Mouse (Mus musculus) embryonic facial prominence, embryonic 13.5 days (tissue): ENCODE data around the gene Il3. TPM values are rescaled to one million over a fixed set of nuclear protein-coding genes. Genes with fewer than 3 reads are reported as not detected.

ENCODE experiments used
- ATAC-seq: fragments of 200-750 bp; cut with Nextera tagmentation; 2 replicates; pipeline ENCODE4 v1.8.0; 2017; ENCODE audit warnings: low read depth; ENCODE audit not compliant: insufficient number of reproducible peaks, insufficient read depth, low FRiP score, low TSS enrichment
- H3K27ac ChIP-seq: fragments of 300-500 bp; sonication (generic); 2 replicates; pipeline ENCODE4 v1.5.1; 2015; ENCODE audit warnings: moderate library complexity, mild to moderate bottlenecking, inconsistent platforms
- H3K27me3 ChIP-seq: fragments of 300-500 bp; sonication (generic); 2 replicates; pipeline ENCODE4 v1.6.1; 2015; ENCODE audit warnings: mild to moderate bottlenecking, inconsistent platforms
- H3K36me3 ChIP-seq: fragments of 300-500 bp; sonication (generic); 2 replicates; pipeline ENCODE4 v1.6.1; 2015; ENCODE audit warnings: mild to moderate bottlenecking, inconsistent platforms
- H3K4me1 ChIP-seq: fragments of 300-500 bp; sonication (generic); 2 replicates; pipeline ENCODE4 v1.6.1; 2015; ENCODE audit warnings: inconsistent platforms
- H3K4me2 ChIP-seq: fragments of 300-500 bp; sonication (generic); 2 replicates; pipeline ENCODE4 v1.6.1; 2015; ENCODE audit warnings: moderate library complexity, mild to moderate bottlenecking, inconsistent platforms
- H3K4me3 ChIP-seq: fragments of 300-500 bp; sonication (generic); 2 replicates; pipeline ENCODE4 v1.5.1; 2015; ENCODE audit warnings: mild to moderate bottlenecking, inconsistent platforms
- H3K9ac ChIP-seq: fragments of 300-500 bp; sonication (generic); 2 replicates; pipeline ENCODE4 v1.6.1; 2015; ENCODE audit warnings: mild to moderate bottlenecking, inconsistent platforms
- H3K9me3 ChIP-seq: fragments of 300-500 bp; sonication (generic); 2 replicates; pipeline ENCODE4 v1.6.1; 2016; ENCODE audit warnings: inconsistent platforms
- WGBS: fragments of 180-500 bp; shearing (Covaris S2); methylation state at CpG from one replicate; pipeline ENCODE4 v1.1.7; 2015; ENCODE audit warnings: mixed read lengths; 5-methylcytosine and 5-hydroxymethylcytosine counted together
- polyA plus RNA-seq: library from polyadenylated mRNA; unstranded; fragments of >200 nt; fragmentation: Nextera tagmentation; extraction: Ambion mirVana; gene quantifications from 2 replicates; pipeline ENCODE4 v1.2.1, GENCODE M21; 2015

Gene Il3
- polyA plus RNA-seq, 1 experiment from 2014 or later, result not detected

DNA sequence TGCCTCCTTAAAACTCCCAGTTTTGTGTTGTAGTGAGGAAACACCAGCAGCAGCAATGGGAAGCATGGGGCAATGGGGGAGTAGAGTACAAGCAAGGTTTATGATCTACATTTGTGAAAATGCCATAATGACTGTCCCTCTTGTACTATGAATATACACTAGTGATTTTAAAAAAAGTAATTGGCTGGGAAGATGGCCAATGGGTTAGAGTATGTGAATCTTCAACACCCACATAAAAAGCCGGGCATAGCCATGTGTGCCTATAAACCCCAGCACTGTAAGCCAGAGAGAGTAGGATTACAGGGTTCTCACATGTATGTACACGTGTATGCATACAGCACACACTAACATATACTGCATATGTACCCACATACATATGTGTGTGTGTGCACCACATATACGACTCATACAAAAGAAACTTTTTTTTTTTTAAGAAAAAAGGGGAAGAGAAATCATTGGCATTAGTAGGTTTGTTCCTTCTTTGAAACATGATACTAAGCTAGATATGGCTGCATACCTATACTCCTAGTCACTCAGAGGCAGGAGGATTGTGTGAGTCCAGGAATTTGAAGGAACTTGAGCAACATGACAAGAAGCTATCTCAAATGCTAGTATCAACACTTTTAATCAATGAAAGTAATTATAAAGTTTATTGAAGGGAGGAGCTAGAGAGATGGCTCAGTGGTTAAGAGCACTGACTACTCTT is 2.3 kb upstream of the Il3 start:
- WGBS, result 76% methylated on average over 3 of the region's 3 CpGs
- H3K9ac ChIP-seq, result no peak overlapping the region

GRCm38 (mm10) chr11:54264542-54264941 is 2.5 kb downstream of the Il3 start:
- Histone ChIP-seq H3K9me3 (no peaks in the 10 kb centered on the region), H3K4me2 (no peak overlapping the region), H3K27me3 (no peaks in the 10 kb centered on the region), H3K27ac (no peak overlapping the region), H3K36me3 (no peaks in the 10 kb centered on the region), H3K4me1 (no peaks in the 10 kb centered on the region), H3K9ac (no peak overlapping the region), H3K4me3 (no peak overlapping the region)
- 59% methylated on average over 2 of the region's 2 CpGs for WGBS
- no peak for ATAC-seq

More for the DNA sequence above, 2.3 kb upstream of the Il3 start:
- ATAC-seq, result no peak
- no peak overlapping the region for H3K4me2 ChIP-seq
- H3K9me3 ChIP-seq, result no peaks in the 10 kb centered on the region
- H3K36me3 ChIP-seq, result no peaks in the 10 kb centered on the region
- H3K4me3 ChIP-seq, result no peak overlapping the region
- no peaks in the 10 kb centered on the region for H3K27me3 ChIP-seq
- H3K27ac ChIP-seq, result no peak overlapping the region
- H3K4me1 ChIP-seq, result no peaks in the 10 kb centered on the region

- no peaks in the 10 kb centered on the region for H3K4me1 ChIP-seq
- no peaks in the 10 kb centered on the region for H3K36me3 ChIP-seq
- H3K4me2 ChIP-seq, result no peak overlapping the region
- H3K27me3 ChIP-seq, result no peaks in the 10 kb centered on the region
- no peak overlapping the region for H3K9ac ChIP-seq
- ATAC-seq, result no peak
- 17% methylated on average over 1 of the region's 1 CpGs for WGBS
- H3K9me3 ChIP-seq, result no peaks in the 10 kb centered on the region
- H3K27ac ChIP-seq, result no peak overlapping the region
- H3K4me3 ChIP-seq, result no peak overlapping the region
These were observed 3.6 kb downstream of the Il3 start for GRCm38 (mm10) chr11:54263405-54264031.

- no peaks in the 10 kb centered on the region for H3K36me3 ChIP-seq
- 43% methylated on average over 3 of the region's 3 CpGs for WGBS
- no peaks in the 10 kb centered on the region for H3K9me3 ChIP-seq
- no peak for ATAC-seq
- H3K4me3 ChIP-seq, result no peak overlapping the region
- H3K9ac ChIP-seq, result no peak overlapping the region
- no peak overlapping the region for H3K4me2 ChIP-seq
- H3K27ac ChIP-seq, result no peak overlapping the region
- no peaks in the 10 kb centered on the region for H3K27me3 ChIP-seq
- H3K4me1 ChIP-seq, result no peaks in the 10 kb centered on the region
These were observed 10.3 kb downstream of the Il3 start for GRCm38 (mm10) chr11:54256624-54257376.

DNA sequence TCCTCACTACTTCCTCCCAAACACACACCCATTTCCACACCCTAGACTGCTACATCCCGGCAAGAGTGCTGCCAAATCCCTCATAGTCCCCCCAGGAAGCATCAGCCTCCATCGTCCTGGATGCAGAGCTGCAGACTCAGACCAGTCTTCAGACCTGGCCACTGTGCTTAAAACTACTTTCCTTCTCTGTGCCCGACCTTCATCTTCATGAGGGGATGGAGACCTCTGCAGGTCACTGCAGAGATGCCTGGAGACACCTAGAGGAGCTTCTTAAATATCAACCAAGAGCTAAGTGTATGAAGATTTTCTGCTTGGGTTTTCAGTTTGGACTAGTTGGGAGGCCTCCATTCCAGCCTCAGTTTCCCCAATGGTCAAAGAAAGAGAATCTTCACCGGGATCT is 13.0 kb downstream of the Il3 start:
- Histone ChIP-seq H3K4me3 (no peak overlapping the region), H3K4me1 (no peaks in the 10 kb centered on the region), H3K9me3 (no peaks in the 10 kb centered on the region), H3K27me3 (no peaks in the 10 kb centered on the region), H3K4me2 (no peak overlapping the region), H3K36me3 (no peaks in the 10 kb centered on the region), H3K9ac (no peak overlapping the region), H3K27ac (no peak overlapping the region)
- WGBS, result 63% methylated on average over 4 of the region's 4 CpGs
- no peak for ATAC-seq

- no peaks in the 10 kb centered on the region for H3K4me1 ChIP-seq
- WGBS, result 84% methylated on average over 11 of the region's 11 CpGs
- H3K36me3 ChIP-seq, result no peaks in the 10 kb centered on the region
- H3K27me3 ChIP-seq, result no peaks in the 10 kb centered on the region
- no peak for ATAC-seq
- no peak overlapping the region for H3K9ac ChIP-seq
- H3K4me2 ChIP-seq, result no peak overlapping the region
- no peaks in the 10 kb centered on the region for H3K9me3 ChIP-seq
- no peak overlapping the region for H3K4me3 ChIP-seq
- H3K27ac ChIP-seq, result no peak overlapping the region
These were observed 16.5 kb downstream of the Il3 start for GRCm38 (mm10) chr11:54250575-54250974.

DNA sequence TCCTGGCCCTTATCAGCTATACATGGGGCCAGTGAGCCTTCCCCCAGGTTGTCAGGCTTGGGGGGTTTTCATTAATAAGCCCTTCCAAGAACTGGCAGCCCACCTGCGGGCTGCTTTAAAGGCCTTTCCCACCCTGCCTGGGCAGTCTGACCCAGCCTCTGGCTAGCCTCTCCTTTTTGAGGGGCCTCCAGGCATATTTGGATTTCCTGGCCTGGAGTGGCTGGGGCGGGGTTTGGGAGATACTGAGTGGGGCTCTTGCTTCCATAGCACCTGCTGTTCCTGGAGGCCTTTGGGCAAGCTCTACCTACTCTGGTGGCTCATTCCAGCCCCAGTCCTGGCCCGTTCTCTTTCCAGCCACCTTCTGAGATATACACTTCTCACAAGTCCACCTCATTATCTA is 17.3 kb downstream of the Il3 start:
- Histone ChIP-seq H3K36me3 (no peaks in the 10 kb centered on the region), H3K4me2 (no peak overlapping the region), H3K9ac (no peak overlapping the region), H3K4me1 (no peaks in the 10 kb centered on the region), H3K27me3 (no peaks in the 10 kb centered on the region), H3K9me3 (no peaks in the 10 kb centered on the region), H3K4me3 (no peak overlapping the region), H3K27ac (no peak overlapping the region)
- WGBS, result 78% methylated on average over 3 of the region's 3 CpGs
- ATAC-seq, result no peak

DNA sequence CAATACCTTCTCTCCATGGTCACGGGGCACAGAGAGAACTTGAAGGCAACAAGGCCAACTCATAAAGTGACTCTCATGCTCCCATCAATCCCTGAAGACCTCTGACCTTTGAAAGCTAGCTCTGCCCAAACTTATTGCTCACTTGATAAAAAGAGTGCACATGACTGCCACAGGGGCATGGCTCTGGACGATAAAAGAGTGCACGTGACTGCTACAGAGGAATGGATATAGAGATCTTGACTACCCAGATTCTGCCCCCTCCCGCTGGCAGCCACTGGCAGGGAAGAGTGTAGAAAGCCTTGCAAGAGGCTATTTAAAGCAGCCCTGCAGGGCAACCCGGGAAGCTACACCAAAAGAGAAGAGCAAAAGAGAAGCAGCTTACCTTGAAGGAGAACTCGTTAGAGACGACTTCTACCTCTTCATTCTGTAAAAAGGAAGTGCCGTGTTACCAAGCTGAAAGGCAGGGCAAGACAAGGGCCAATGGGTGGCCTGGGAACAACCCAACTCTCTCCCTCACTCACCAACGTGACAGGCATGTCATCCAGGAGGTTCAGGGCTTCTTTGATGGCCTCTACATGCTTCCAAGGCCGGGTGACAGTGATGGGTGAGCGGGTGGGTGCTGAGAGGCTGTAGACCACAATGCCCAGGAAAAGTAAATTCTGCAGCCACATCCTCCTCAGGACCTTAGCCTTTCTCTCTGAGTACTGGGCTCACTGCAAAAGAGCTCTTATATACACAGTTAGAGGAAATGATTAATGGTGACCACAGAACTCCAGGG is 17.9 kb downstream of the Il3 start, which contains the start of gene Csf2:
TSS of gene Csf2 (minus strand) at position 728 of the 778 bp plus-strand sequence.
- no peaks in the 10 kb centered on the region for H3K4me1 ChIP-seq
- no peak within 1 kb of the TSS for H3K4me2 ChIP-seq
- H3K36me3 ChIP-seq, result no peaks in the 10 kb centered on the region
- H3K27me3 ChIP-seq, result no peaks in the 10 kb centered on the region
- 65% methylated on average over 11 of the region's 11 CpGs for WGBS
- ATAC-seq, result no peak
- H3K9me3 ChIP-seq, result no peaks in the 10 kb centered on the region
- H3K27ac ChIP-seq, result no peak within 1 kb of the TSS
- H3K9ac ChIP-seq, result no peak within 1 kb of the TSS
- no peak within 1 kb of the TSS for H3K4me3 ChIP-seq

- Histone ChIP-seq H3K4me1 (no peaks in the 10 kb centered on the region), H3K36me3 (no peaks in the 10 kb centered on the region), H3K27ac (no peak overlapping the region), H3K9ac (no peak overlapping the region), H3K9me3 (no peaks in the 10 kb centered on the region), H3K27me3 (no peaks in the 10 kb centered on the region), H3K4me3 (no peak overlapping the region), H3K4me2 (no peak overlapping the region)
- ATAC-seq, result no peak
- 56% methylated on average over 10 of the region's 10 CpGs for WGBS
These were observed 19.7 kb downstream of the Il3 start for GRCm38 (mm10) chr11:54247251-54247950.

GRCm38 (mm10) chr11:54244465-54244864 is 22.6 kb downstream of the Il3 start:
- Histone ChIP-seq H3K9ac (no peak overlapping the region), H3K27ac (no peak overlapping the region), H3K4me3 (no peak overlapping the region), H3K4me2 (no peak overlapping the region), H3K27me3 (no peaks in the 10 kb centered on the region), H3K36me3 (no peaks in the 10 kb centered on the region), H3K4me1 (no peaks in the 10 kb centered on the region), H3K9me3 (no peaks in the 10 kb centered on the region)
- WGBS, result 66% methylated on average over 6 of the region's 6 CpGs
- no peak for ATAC-seq

- Histone ChIP-seq H3K9ac (no peak overlapping the region), H3K4me1 (no peaks in the 10 kb centered on the region), H3K4me2 (no peak overlapping the region), H3K27me3 (no peaks in the 10 kb centered on the region), H3K27ac (no peak overlapping the region), H3K36me3 (no peaks in the 10 kb centered on the region), H3K9me3 (no peaks in the 10 kb centered on the region), H3K4me3 (no peak overlapping the region)
- WGBS, result 91% methylated on average over 3 of the region's 3 CpGs
- ATAC-seq, result no peak
These were observed 24.6 kb downstream of the Il3 start for GRCm38 (mm10) chr11:54242494-54242893.
